Mouse (Mus musculus) midbrain, embryonic 16.5 days (tissue): ENCODE results near the gene Trim29. TPM values are rescaled to one million over a fixed set of nuclear protein-coding genes. Genes with fewer than 3 reads are reported as not detected.
A peak's percentile ranks its signal among the peaks of the same experiment; 100 is the strongest.

Source experiments
- ATAC-seq: fragments of 200-750 bp; cut with Nextera tagmentation; 2 replicates; pipeline ENCODE4 v1.8.0; 2017; ENCODE audit warnings: moderate TSS enrichment
- H3K27ac ChIP-seq: fragments of 300-500 bp; sonication (generic); 2 replicates; pipeline ENCODE4 v1.5.1; 2014; ENCODE audit warnings: mild to moderate bottlenecking, low read length, mixed read lengths
- H3K27me3 ChIP-seq: fragments of 300-500 bp; sonication (generic); 2 replicates; pipeline ENCODE4 v1.6.1; 2014; ENCODE audit warnings: low read depth, low read length, mixed read lengths; ENCODE audit not compliant: control insufficient read depth, insufficient read depth
- H3K36me3 ChIP-seq: fragments of 300-500 bp; sonication (generic); 2 replicates; pipeline ENCODE4 v1.6.1; 2014; ENCODE audit warnings: mild to moderate bottlenecking, low read length, moderate library complexity, mixed read lengths; ENCODE audit not compliant: control insufficient read depth, insufficient read depth
- H3K4me1 ChIP-seq: fragments of 300-500 bp; sonication (generic); 2 replicates; pipeline ENCODE4 v1.6.1; 2014; ENCODE audit warnings: mild to moderate bottlenecking, low read length, mixed read lengths; ENCODE audit not compliant: control insufficient read depth, insufficient read depth
- H3K4me2 ChIP-seq: fragments of 300-500 bp; sonication (generic); 2 replicates; pipeline ENCODE4 v1.6.1; 2014; ENCODE audit warnings: mild to moderate bottlenecking, low read length, mixed read lengths
- H3K4me3 ChIP-seq: fragments of 300-500 bp; sonication (generic); 2 replicates; pipeline ENCODE4 v1.5.1; 2014; ENCODE audit warnings: low read depth, mild to moderate bottlenecking, low read length, moderate library complexity, mixed read lengths
- H3K9ac ChIP-seq: fragments of 300-500 bp; sonication (generic); 2 replicates; pipeline ENCODE4 v1.6.1; 2014; ENCODE audit warnings: low read depth, low read length, mixed read lengths
- H3K9me3 ChIP-seq: fragments of 300-500 bp; sonication (generic); replicated peaks from 2 replicates; pipeline ENCODE4 v1.6.1; 2014; ENCODE audit warnings: mild to moderate bottlenecking, low read length, mixed read lengths; ENCODE audit not compliant: control insufficient read depth, poor library complexity, severe bottlenecking
- WGBS: fragments of 180-500 bp; shearing (Covaris S2); extraction: QIAGEN DNeasy Blood & Tissue Kit; methylation state at CpG from one replicate; pipeline ENCODE4 v1.1.7; 2014; 5-methylcytosine and 5-hydroxymethylcytosine counted together
- polyA plus RNA-seq: library from polyadenylated mRNA; unstranded; fragments of >200 nt; fragmentation: Nextera tagmentation; extraction: Ambion mirVana; gene quantifications from 2 replicates; pipeline ENCODE4 v1.2.1, GENCODE M21; 2015

Trim29 gene
- polyA plus RNA-seq, 1 experiment from 2014 or later, result 0.09 TPM

DNA sequence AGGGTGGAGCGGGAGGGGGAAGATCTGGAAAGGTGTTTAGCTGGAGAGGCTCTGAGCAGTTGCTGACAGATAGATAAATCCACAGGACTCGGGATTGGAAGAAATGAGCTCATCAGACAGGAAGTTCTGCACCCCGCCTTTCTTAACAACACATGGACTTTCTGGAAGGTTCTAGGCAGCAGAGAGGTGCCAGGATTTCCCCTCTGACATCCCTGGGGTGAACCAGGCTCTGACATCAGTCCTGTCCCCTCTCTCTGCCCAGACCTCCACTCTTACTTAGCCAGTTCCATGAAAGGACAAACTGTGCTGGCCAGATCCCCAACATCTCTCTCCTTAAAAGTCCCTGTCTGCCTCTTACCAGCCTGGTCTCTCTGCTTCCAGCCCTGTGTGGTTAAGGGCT is 14.8 kb downstream of the Trim29 start:
- no peak for ATAC-seq
- H3K27me3 ChIP-seq, result no peaks in the 10 kb centered on the region
- H3K4me2 ChIP-seq, result no peak overlapping the region
- 0 out of 2 replicates have a peak, but pooled peaks cover 4% of the 10 kb centered on the region for H3K4me1 ChIP-seq
- no peaks in the 10 kb centered on the region for H3K9me3 ChIP-seq
- H3K9ac ChIP-seq, result no peak overlapping the region
- no peaks in the 10 kb centered on the region for H3K36me3 ChIP-seq
- no peak overlapping the region for H3K27ac ChIP-seq
- no peak overlapping the region for H3K4me3 ChIP-seq
- 77% methylated on average over 3 of the region's 3 CpGs for WGBS

GRCm38 (mm10) chr9:43326015-43326631 is 15.5 kb downstream of the Trim29 start:
- no peak overlapping the region for H3K4me3 ChIP-seq
- WGBS, result 77% methylated on average over 7 of the region's 7 CpGs

DNA sequence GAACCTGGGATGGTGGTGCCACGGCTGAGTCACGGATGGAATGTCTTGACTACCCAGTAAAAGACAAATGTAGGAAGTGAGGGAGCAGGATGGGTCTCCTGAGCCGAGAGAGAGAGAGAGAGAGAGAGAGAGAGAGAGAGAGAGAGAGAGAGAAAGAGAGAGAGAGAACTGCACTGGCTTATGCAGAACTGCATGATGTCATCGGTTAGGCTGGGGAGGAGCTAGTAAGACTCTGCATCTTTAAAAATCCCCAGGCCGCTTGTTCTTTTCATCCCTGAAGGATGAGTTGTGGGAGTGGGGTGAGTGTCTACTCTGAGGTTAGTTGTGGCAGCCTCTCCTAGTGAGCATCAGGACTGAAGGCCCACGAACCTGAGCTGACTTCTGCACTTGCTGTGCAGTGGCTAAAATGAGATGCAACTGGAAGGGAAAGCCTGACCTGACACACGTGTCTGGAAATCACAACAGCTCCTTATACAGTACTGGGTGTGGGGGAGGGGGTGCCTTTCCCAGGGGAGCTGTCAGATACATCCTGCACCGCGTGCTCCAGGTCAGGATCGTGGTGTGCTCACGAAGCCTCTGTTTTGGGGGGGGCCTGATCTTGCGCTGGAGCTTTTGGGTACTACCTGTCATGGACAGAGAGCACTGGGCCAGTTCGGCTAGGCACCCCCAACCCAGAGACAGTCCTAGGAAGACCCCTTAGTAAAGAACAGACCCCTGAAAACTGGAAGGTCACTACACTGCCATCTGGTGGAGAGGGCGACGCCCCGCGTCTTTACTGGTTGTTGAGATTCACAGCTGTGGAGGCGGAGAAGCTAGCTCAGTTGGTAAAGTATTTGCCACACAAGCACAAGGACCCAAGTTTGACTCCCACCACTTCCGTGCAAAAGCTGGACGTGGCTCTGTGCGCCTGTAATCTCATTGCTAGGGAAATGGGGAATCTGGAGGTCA is 16.8 kb downstream of the Trim29 start:
- Histone ChIP-seq H3K27me3 (no peaks in the 10 kb centered on the region; the same call in 1 of the 2 replicates), H3K4me2 (no peak overlapping the region), H3K36me3 (no peaks in the 10 kb centered on the region), H3K9me3 (no peaks in the 10 kb centered on the region), H3K4me1 (0 out of 2 replicates have a peak, but pooled peaks cover 4% of the 10 kb centered on the region), H3K27ac (no peak overlapping the region), H3K9ac (no peak overlapping the region), H3K4me3 (no peak overlapping the region)
- peak; percentile 18; the same call in 1 of the 2 replicates for ATAC-seq
- 47% methylated on average over 21 of the region's 21 CpGs for WGBS

More at GRCm38 (mm10) chr9:43326015-43326631, 15.5 kb downstream of the Trim29 start:
- H3K4me2 ChIP-seq, result no peak overlapping the region
- no peaks in the 10 kb centered on the region for H3K27me3 ChIP-seq
- no peaks in the 10 kb centered on the region for H3K36me3 ChIP-seq
- H3K4me1 ChIP-seq, result 0 out of 2 replicates have a peak, but pooled peaks cover 4% of the 10 kb centered on the region
- no peaks in the 10 kb centered on the region for H3K9me3 ChIP-seq
- no peak for ATAC-seq
- H3K9ac ChIP-seq, result no peak overlapping the region
- H3K27ac ChIP-seq, result no peak overlapping the region

GRCm38 (mm10) chr9:43330426-43330825 is 19.8 kb downstream of the Trim29 start:
- H3K27me3 ChIP-seq, result no peaks in the 10 kb centered on the region; the same call in 1 of the 2 replicates
- 0 out of 2 replicates have a peak, but pooled peaks have one; percentile 15 for ATAC-seq
- no peaks in the 10 kb centered on the region for H3K9me3 ChIP-seq
- H3K4me2 ChIP-seq, result no peak overlapping the region
- WGBS, result 41% methylated on average over 5 of the region's 5 CpGs
- no peak overlapping the region for H3K27ac ChIP-seq
- no peaks in the 10 kb centered on the region for H3K36me3 ChIP-seq
- H3K4me1 ChIP-seq, result 0 out of 2 replicates have a peak, but pooled peaks cover 4% of the 10 kb centered on the region
- no peak overlapping the region for H3K9ac ChIP-seq
- no peak overlapping the region for H3K4me3 ChIP-seq

- Histone ChIP-seq H3K4me2 (no peak overlapping the region), H3K4me1 (0 out of 2 replicates have a peak, but pooled peaks cover 4% of the 10 kb centered on the region), H3K9ac (no peak overlapping the region), H3K27me3 (no peaks in the 10 kb centered on the region; the same call in 1 of the 2 replicates), H3K27ac (no peak overlapping the region; the same call in 1 of the 2 replicates), H3K9me3 (no peaks in the 10 kb centered on the region), H3K4me3 (no peak overlapping the region), H3K36me3 (no peaks in the 10 kb centered on the region)
- WGBS, result 81% methylated on average over 8 of the region's 8 CpGs
- ATAC-seq, result no peak
Observed at GRCm38 (mm10) chr9:43331476-43332471, 21.1 kb downstream of the Trim29 start.

DNA sequence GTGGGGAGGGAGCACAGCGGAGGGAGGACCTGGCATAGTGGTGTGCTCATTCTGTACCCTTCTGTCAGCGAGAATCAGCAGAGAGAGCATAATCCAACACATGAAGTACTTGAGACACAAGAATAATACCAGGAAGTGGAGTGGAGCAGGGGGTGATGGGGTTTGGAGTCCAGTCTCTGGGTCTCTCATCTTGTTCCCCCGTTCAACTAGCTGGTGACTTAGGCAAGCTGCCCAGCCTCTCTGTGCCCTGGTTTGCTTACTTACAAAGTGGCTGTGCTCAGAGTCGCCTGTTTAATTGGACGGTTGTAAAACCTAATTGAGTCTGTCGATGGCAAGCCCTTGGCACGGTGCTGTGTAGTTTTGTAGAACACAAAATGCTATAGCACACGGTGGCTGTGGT is 23.8 kb downstream of the Trim29 start:
- Histone ChIP-seq H3K9ac (no peak overlapping the region), H3K4me3 (no peak overlapping the region), H3K27ac (no peak overlapping the region), H3K36me3 (no peaks in the 10 kb centered on the region), H3K27me3 (no peaks in the 10 kb centered on the region; the same call in 1 of the 2 replicates), H3K4me1 (no peaks in the 10 kb centered on the region), H3K4me2 (no peak overlapping the region), H3K9me3 (no peaks in the 10 kb centered on the region)
- no peak for ATAC-seq
- WGBS, result 76% methylated on average over 8 of the region's 8 CpGs

- Histone ChIP-seq H3K9ac (no peak overlapping the region), H3K4me1 (peaks cover 2% of the 10 kb centered on the region; the same call in 1 of the 2 replicates), H3K27me3 (no peaks in the 10 kb centered on the region), H3K4me2 (no peak overlapping the region), H3K9me3 (no peaks in the 10 kb centered on the region), H3K36me3 (no peaks in the 10 kb centered on the region), H3K27ac (no peak overlapping the region), H3K4me3 (no peak overlapping the region)
- no peak for ATAC-seq
- 63% methylated on average over 4 of the region's 4 CpGs for WGBS
Observed at GRCm38 (mm10) chr9:43337636-43338035, 27.0 kb downstream of the Trim29 start.

DNA sequence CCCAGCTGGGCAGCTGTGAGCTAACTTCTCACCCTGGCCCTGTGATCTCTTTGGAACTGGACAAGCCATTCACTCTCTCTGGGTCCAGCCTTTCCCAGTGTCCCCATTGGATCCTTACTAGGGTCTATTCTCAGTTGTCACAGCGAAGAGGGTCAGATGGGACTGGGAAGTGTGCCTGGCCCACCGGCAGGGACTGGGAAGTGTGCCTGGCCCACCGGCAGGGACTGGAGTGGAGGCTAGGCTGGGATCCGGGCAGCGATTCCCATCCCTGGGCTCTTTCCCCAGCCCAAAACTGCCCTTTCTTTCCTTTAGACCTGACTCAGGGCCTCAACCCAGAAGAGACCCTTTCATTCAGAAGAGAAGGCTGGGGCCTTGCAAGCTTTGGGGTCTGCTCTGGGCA is 27.4 kb downstream of the Trim29 start:
- H3K27me3 ChIP-seq, result no peaks in the 10 kb centered on the region
- no peak for ATAC-seq
- H3K4me2 ChIP-seq, result no peak overlapping the region
- 71% methylated on average over 5 of the region's 5 CpGs for WGBS
- no peaks in the 10 kb centered on the region for H3K36me3 ChIP-seq
- H3K9me3 ChIP-seq, result no peaks in the 10 kb centered on the region
- H3K4me3 ChIP-seq, result no peak overlapping the region
- H3K27ac ChIP-seq, result no peak overlapping the region
- no peak overlapping the region for H3K9ac ChIP-seq
- peaks cover 2% of the 10 kb centered on the region; the same call in 1 of the 2 replicates for H3K4me1 ChIP-seq
